Mouse (Mus musculus) heart, embryonic 12.5 days (tissue): ENCODE measurements around the gene Rora. TPM values are rescaled to one million over a fixed set of nuclear protein-coding genes. Genes with fewer than 3 reads are reported as not detected.

Source experiments
- ATAC-seq: fragments of 200-750 bp; cut with Nextera tagmentation; 2 replicates; pipeline ENCODE4 v1.8.0; 2017; ENCODE audit warnings: moderate TSS enrichment, moderate library complexity; ENCODE audit not compliant: insufficient number of reproducible peaks, low FRiP score
- H3K27ac ChIP-seq: fragments of 300-500 bp; sonication (generic); 2 replicates; pipeline ENCODE4 v1.5.1; 2016; ENCODE audit warnings: mild to moderate bottlenecking, moderate library complexity; ENCODE audit not compliant: poor library complexity, severe bottlenecking
- H3K27me3 ChIP-seq: fragments of 300-500 bp; sonication (generic); replicated peaks from 2 replicates; pipeline ENCODE4 v1.6.1; 2016; ENCODE audit warnings: mild to moderate bottlenecking, moderate library complexity
- H3K36me3 ChIP-seq: fragments of 300-500 bp; sonication (generic); 2 replicates; pipeline ENCODE4 v1.6.1; 2016; ENCODE audit warnings: mild to moderate bottlenecking, moderate library complexity
- H3K4me1 ChIP-seq: fragments of 300-500 bp; sonication (generic); replicated peaks from 2 replicates; pipeline ENCODE4 v1.6.1; 2016; ENCODE audit warnings: mild to moderate bottlenecking
- H3K4me2 ChIP-seq: fragments of 300-500 bp; sonication (generic); 2 replicates; pipeline ENCODE4 v1.6.1; 2016; ENCODE audit warnings: mild to moderate bottlenecking, moderate library complexity
- H3K4me3 ChIP-seq: fragments of 300-500 bp; sonication (generic); 2 replicates; pipeline ENCODE4 v1.5.1; 2016; ENCODE audit warnings: mild to moderate bottlenecking
- H3K9ac ChIP-seq: fragments of 300-500 bp; sonication (generic); 2 replicates; pipeline ENCODE4 v1.6.1; 2016; ENCODE audit warnings: mild to moderate bottlenecking, moderate library complexity
- H3K9me3 ChIP-seq: fragments of 300-500 bp; sonication (generic); replicated peaks from 2 replicates; pipeline ENCODE4 v1.6.1; 2016; ENCODE audit warnings: mild to moderate bottlenecking, moderate library complexity
- WGBS: fragments of 180-500 bp; shearing (Covaris S2); methylation state at CpG from one replicate; pipeline ENCODE4 v1.1.7; 2016; 5-methylcytosine and 5-hydroxymethylcytosine counted together
- polyA plus RNA-seq: library from polyadenylated mRNA; unstranded; fragments of >200 nt; fragmentation: Nextera tagmentation; extraction: Ambion mirVana; gene quantifications from 2 replicates; pipeline ENCODE4 v1.2.1, GENCODE M21; 2016

The Rora gene
- polyA plus RNA-seq, 1 experiment from 2014 or later, result 7.6 TPM

DNA sequence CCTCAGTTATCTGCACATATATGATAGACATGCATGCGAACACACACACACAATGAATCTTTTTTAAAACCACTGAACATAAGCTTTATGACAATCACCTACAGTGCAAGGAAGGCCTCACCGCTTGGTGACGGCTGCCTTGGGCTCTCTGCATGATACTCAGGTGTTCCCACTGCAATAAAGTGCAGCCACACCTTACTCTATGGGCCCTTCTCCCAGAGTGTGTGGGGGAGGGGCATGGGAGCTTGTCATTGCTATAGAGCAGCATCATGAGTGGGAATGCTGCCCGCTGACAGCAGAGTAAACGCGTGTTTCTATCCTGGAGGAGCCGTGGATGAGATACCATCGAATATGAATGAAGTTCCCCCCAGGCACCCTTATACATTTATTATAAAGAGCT lies 525.6 kb downstream of the Rora start:
- Histone ChIP-seq H3K4me2 (no peak overlapping the region), H3K9me3 (no peaks in the 10 kb centered on the region), H3K36me3 (no peaks in the 10 kb centered on the region), H3K9ac (no peak overlapping the region), H3K4me3 (no peak overlapping the region), H3K27me3 (peaks cover 5% of the 10 kb centered on the region; the same call in 1 of the 2 replicates), H3K27ac (no peak overlapping the region), H3K4me1 (peaks cover 5% of the 10 kb centered on the region; the same call in 1 of the 2 replicates)
- no peak for ATAC-seq
- 86% methylated on average over 8 of the region's 8 CpGs for WGBS

- Histone ChIP-seq H3K9ac (no peak overlapping the region), H3K36me3 (no peaks in the 10 kb centered on the region), H3K27ac (no peak overlapping the region), H3K27me3 (peaks cover 5% of the 10 kb centered on the region; the same call in 1 of the 2 replicates), H3K4me3 (no peak overlapping the region), H3K4me1 (no peaks in the 10 kb centered on the region), H3K4me2 (no peak overlapping the region), H3K9me3 (no peaks in the 10 kb centered on the region)
- WGBS, result 32% methylated on average over 3 of the region's 3 CpGs
- no peak for ATAC-seq
These were observed 527.4 kb downstream of the Rora start for GRCm38 (mm10) chr9:69180961-69181360.

DNA sequence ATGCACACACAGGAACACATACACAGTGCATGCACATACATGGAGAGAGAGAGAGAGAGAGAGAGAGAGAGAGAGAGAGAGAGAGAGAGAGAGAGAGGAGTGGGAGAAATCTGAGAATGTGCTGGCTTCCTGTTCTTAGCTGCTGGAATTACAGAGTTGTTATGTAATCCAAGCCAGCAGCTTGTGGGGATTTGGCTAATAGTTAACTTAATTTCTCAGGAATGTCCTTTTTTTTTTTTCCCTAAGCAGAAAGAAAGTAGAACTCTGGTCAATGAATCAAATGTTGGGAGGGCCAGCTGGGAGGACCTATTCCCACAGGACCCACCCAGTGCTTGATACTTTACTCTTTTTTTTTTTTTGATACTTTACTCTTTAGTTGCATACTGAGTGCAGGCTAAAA lies 527.8 kb downstream of the Rora start:
- no peak for ATAC-seq
- Histone ChIP-seq H3K4me3 (no peak overlapping the region), H3K4me1 (no peaks in the 10 kb centered on the region), H3K9ac (no peak overlapping the region), H3K4me2 (no peak overlapping the region), H3K27ac (no peak overlapping the region), H3K27me3 (peaks cover 5% of the 10 kb centered on the region; the same call in 1 of the 2 replicates), H3K9me3 (no peaks in the 10 kb centered on the region), H3K36me3 (no peaks in the 10 kb centered on the region)

DNA sequence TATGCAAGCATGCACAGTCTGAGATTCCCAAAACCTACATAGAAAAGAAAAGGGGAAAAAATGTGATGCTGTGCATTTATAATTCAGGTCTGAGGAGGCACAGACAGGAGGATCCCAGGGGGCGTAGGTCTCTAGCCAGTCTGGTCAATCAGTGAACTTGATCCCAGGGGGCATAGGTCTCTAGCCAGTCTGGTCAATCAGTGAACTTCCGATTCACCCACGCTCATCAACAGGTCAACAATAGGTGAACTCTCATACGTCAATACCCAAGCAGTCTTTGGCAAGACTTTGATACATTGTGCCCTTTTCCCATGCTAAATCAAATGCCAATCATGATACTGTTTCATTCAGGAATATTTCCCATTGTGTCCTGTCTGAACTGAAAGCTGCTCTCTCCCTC lies 530.3 kb downstream of the Rora start:
- ATAC-seq, result no peak
- WGBS, result 77% methylated on average over 4 of the region's 4 CpGs

DNA sequence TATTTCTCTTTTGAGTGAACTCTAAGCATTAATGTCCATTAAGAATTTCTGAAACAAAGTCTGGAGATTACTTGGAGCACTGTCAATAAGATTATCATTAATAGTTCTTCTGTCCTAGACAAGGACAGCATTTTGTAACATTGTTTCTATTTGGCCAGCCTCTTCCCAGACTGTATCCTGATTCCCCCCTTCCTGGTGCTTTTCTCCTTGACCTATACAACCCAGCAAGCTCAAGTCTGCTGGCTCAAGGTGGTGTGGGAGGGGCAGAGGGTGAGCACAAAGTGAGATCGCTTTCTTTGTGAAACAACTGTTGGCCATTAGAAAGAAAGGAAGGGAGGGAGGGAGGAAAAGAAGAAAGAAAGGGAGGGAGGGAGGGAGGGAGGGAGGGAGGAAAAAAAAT lies 537.1 kb downstream of the Rora start:
- Histone ChIP-seq H3K9ac (no peak overlapping the region), H3K36me3 (no peaks in the 10 kb centered on the region), H3K9me3 (peaks cover 8% of the 10 kb centered on the region; the same call in 1 of the 2 replicates), H3K4me2 (no peak overlapping the region), H3K27ac (no peak overlapping the region), H3K4me1 (peaks cover 9% of the 10 kb centered on the region), H3K4me3 (no peak overlapping the region), H3K27me3 (no peaks in the 10 kb centered on the region)
- WGBS, result 38% methylated on average over 1 of the region's 1 CpGs
- ATAC-seq, result no peak

More for the DNA sequence above, 530.3 kb downstream of the Rora start:
- Histone ChIP-seq H3K4me3 (no peak overlapping the region), H3K27me3 (no peaks in the 10 kb centered on the region), H3K9me3 (peaks cover 8% of the 10 kb centered on the region; the same call in 1 of the 2 replicates), H3K4me2 (no peak overlapping the region), H3K9ac (no peak overlapping the region), H3K27ac (no peak overlapping the region), H3K4me1 (no peaks in the 10 kb centered on the region), H3K36me3 (no peaks in the 10 kb centered on the region)

GRCm38 (mm10) chr9:69192446-69192845 lies 538.9 kb downstream of the Rora start:
- Histone ChIP-seq H3K4me1 (peaks cover 9% of the 10 kb centered on the region), H3K4me3 (no peak overlapping the region), H3K9me3 (peaks cover 7% of the 10 kb centered on the region; the same call in 1 of the 2 replicates), H3K27me3 (no peaks in the 10 kb centered on the region), H3K27ac (no peak overlapping the region), H3K36me3 (no peaks in the 10 kb centered on the region), H3K9ac (no peak overlapping the region), H3K4me2 (no peak overlapping the region)
- ATAC-seq, result no peak
- 81% methylated on average over 8 of the region's 8 CpGs for WGBS

DNA sequence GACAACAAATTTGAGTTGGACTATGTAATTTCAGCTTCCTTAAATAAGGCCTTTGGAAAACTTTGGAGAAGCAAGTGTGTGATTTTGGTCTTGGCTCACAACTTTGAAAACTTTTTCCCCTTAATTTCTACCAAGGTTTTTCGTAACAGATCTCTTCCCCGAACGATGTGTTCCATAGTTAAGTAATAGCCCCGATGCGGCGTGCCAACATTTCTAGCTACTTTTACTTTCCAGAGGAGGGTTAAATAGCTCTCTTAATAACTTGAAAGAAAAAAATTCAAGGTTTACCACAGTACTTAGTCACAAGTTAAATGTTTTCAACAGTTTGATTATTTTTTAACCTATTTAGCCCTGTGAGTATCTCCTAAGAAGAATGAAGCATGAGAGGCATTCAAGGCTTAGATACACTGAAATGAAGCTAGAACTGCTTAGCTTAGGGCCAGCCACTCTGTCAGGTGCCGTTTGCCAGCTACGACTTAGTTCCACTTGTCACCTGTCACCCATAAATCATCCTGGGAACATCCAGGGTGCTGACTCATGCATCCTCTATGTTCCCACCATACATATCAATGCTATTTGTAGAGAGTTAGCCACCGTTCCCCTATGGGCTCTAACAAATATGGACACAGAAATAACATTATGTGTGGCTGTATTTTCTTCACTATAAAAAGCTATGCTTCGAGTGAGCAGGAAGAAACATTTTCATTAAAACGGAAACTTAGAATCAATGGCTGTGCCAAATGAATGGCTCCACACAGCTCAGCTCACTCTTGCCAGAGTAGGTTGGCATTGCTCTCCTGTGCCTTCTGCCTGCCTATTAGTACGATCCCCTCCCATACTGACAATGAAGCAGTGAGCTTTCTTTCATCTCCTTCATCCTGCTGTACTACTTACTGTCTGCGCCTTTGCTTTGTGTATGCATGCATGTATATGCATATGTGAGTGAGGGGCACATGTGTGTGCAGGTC lies 541.3 kb downstream of the Rora start:
- no peaks in the 10 kb centered on the region for H3K27me3 ChIP-seq

DNA sequence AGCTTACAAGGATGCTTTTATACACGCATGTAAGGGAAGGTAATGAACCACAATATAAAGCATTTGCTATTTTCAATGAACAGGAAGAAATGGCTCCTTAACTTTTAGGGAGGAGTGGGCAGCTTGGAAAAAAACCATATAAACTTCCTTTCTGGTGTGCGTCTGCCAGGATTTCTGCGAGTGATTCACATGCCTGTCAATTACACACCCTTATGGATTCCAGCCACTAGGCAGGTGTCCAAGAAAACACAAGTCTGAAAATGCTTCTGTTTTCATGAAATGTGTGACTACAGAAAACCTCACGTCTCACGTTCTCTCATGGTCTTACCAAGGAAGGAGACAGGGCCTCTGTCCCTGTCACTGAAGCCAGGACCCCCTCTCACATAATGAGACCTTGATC lies 560.2 kb downstream of the Rora start:
- Histone ChIP-seq H3K4me2 (no peak overlapping the region), H3K4me1 (peaks cover 2% of the 10 kb centered on the region; the same call in 1 of the 2 replicates), H3K9me3 (no peaks in the 10 kb centered on the region), H3K27ac (no peak overlapping the region), H3K36me3 (no peaks in the 10 kb centered on the region), H3K9ac (no peak overlapping the region), H3K4me3 (no peak overlapping the region), H3K27me3 (no peaks in the 10 kb centered on the region)
- WGBS, result 55% methylated on average over 5 of the region's 5 CpGs
- ATAC-seq, result no peak

More for the DNA sequence above, 541.3 kb downstream of the Rora start:
- no peaks in the 10 kb centered on the region for H3K36me3 ChIP-seq
- WGBS, result 77% methylated on average over 13 of the region's 13 CpGs
- H3K9ac ChIP-seq, result no peak overlapping the region
- H3K4me2 ChIP-seq, result no peak overlapping the region
- no peak overlapping the region for H3K27ac ChIP-seq
- no peaks in the 10 kb centered on the region for H3K9me3 ChIP-seq
- H3K4me1 ChIP-seq, result peaks cover 9% of the 10 kb centered on the region
- no peak overlapping the region for H3K4me3 ChIP-seq
- no peak for ATAC-seq

DNA sequence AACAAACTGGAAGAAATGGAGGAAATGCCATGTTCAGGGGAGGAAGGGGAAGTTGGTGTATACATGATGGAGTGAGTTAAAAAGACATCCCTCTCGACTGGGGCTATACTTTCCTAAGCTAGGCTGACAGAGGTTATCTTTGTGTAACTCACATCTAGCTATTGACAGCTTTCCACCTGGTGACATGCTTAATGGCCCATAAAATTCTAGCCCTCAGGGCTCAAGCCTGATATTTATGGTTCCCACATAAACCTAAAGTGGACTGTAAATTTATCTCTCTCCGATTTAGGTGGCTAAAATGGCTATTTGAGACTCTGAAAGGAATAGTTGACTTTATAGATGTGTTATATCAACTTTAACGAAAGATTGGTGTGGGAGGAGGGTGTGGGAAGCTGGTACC lies 571.3 kb downstream of the Rora start:
- H3K9me3 ChIP-seq, result no peaks in the 10 kb centered on the region
- H3K36me3 ChIP-seq, result no peaks in the 10 kb centered on the region
- no peak overlapping the region for H3K4me2 ChIP-seq
- no peak overlapping the region for H3K4me3 ChIP-seq
- no peak overlapping the region for H3K27ac ChIP-seq
- ATAC-seq, result no peak
- H3K9ac ChIP-seq, result no peak overlapping the region
- H3K4me1 ChIP-seq, result peaks cover 6% of the 10 kb centered on the region
- H3K27me3 ChIP-seq, result no peaks in the 10 kb centered on the region
- WGBS, result 55% methylated on average over 3 of the region's 3 CpGs

GRCm38 (mm10) chr9:69226424-69226823 lies 572.8 kb downstream of the Rora start:
- no peaks in the 10 kb centered on the region for H3K36me3 ChIP-seq
- no peak overlapping the region for H3K27ac ChIP-seq
- ATAC-seq, result no peak
- no peaks in the 10 kb centered on the region for H3K9me3 ChIP-seq
- whole genome bisulfite sequencing, result 44% methylated on average over 3 of the region's 3 CpGs
- H3K4me2 ChIP-seq, result no peak overlapping the region
- H3K4me3 ChIP-seq, result no peak overlapping the region
- H3K9ac ChIP-seq, result no peak overlapping the region
- peaks cover 6% of the 10 kb centered on the region for H3K4me1 ChIP-seq
- H3K27me3 ChIP-seq, result no peaks in the 10 kb centered on the region

- no peak for ATAC-seq
- Histone ChIP-seq H3K36me3 (no peaks in the 10 kb centered on the region), H3K27ac (no peak overlapping the region), H3K9ac (no peak overlapping the region), H3K4me2 (no peak overlapping the region), H3K27me3 (no peaks in the 10 kb centered on the region), H3K4me3 (no peak overlapping the region), H3K4me1 (peaks cover 6% of the 10 kb centered on the region), H3K9me3 (no peaks in the 10 kb centered on the region)
- WGBS, result 74% methylated on average over 6 of the region's 6 CpGs
These were observed 574.2 kb downstream of the Rora start for GRCm38 (mm10) chr9:69227806-69228205.
